Mouse (Mus musculus) stomach, postnatal 0 days (tissue): Measurements from ENCODE around the gene Gm45208.

ENCODE experiments used
- CTCF ChIP-seq: IDR thresholded peaks from 2 replicates; pipeline ENCODE4 v1.5.1; 2016; ENCODE audit warnings: antibody characterized with exemption, low read depth, mild to moderate bottlenecking, moderate library complexity
- EP300 ChIP-seq: optimal IDR thresholded peaks from 2 replicates; pipeline ENCODE3; 2016; ENCODE audit warnings: antibody characterized with exemption

GRCm38 (mm10) chrX:7696520-7696919 is 25.5 kb upstream of the Gm45208 start:
- no peak for TF ChIP-seq CTCF
- TF ChIP-seq EP300 = no peak
